Mouse (Mus musculus): ENCODE results near the gene Larp1.

GRCm38 (mm10) chr11:58100006-58100405 is 91.1 kb downstream of the Larp1 start:
- TF ChIP-seq USF2 (IDR thresholded peaks at IDR 0.05; ENCODE audit: borderline replicate concordance in 1 of 2, insufficient read depth in 1 of 2, low read depth in 1 of 2, low read length in 2 of 2) = no peak
- TF ChIP-seq POLR2AphosphoS2 (IDR thresholded peaks at IDR 0.05; ENCODE audit: low read length) = no peak
